Mouse (Mus musculus) neural tube, embryonic 11.5 days (tissue): Measurements from ENCODE around the gene Slc24a3. TPM values are rescaled to one million over a fixed set of nuclear protein-coding genes. Genes with fewer than 3 reads are reported as not detected.

Experiments used
- ATAC-seq: fragments of 200-750 bp; cut with Nextera tagmentation; 2 replicates; pipeline ENCODE4 v1.8.0; 2017; ENCODE audit warnings: moderate number of reproducible peaks, mild to moderate bottlenecking, moderate TSS enrichment, moderate library complexity; ENCODE audit not compliant: insufficient read depth, low FRiP score, low TSS enrichment
- DNase-seq: peaks from one replicate; pipeline ENCODE4 v3.0.0-alpha.2; 2015; ENCODE audit warnings: low spot score
- H3K27ac ChIP-seq: fragments of 300-500 bp; sonication (generic); 2 replicates; pipeline ENCODE4 v1.5.1; 2014; ENCODE audit warnings: low read depth, mild to moderate bottlenecking, low read length
- H3K27me3 ChIP-seq: fragments of 300-500 bp; sonication (generic); 2 replicates; pipeline ENCODE4 v1.6.1; 2014; ENCODE audit warnings: mild to moderate bottlenecking, low read length, mixed read lengths; ENCODE audit not compliant: control insufficient read depth, insufficient read depth
- H3K36me3 ChIP-seq: fragments of 300-500 bp; sonication (generic); 2 replicates; pipeline ENCODE4 v1.6.1; 2014; ENCODE audit warnings: mild to moderate bottlenecking, low read length, moderate library complexity, mixed read lengths; ENCODE audit not compliant: control insufficient read depth, insufficient read depth
- H3K4me1 ChIP-seq: fragments of 300-500 bp; sonication (generic); 2 replicates; pipeline ENCODE4 v1.6.1; 2014; ENCODE audit warnings: low read length, mixed read lengths; ENCODE audit not compliant: control insufficient read depth, insufficient read depth
- H3K4me2 ChIP-seq: fragments of 300-500 bp; sonication (generic); 2 replicates; pipeline ENCODE4 v1.6.1; 2014; ENCODE audit warnings: low read depth, mild to moderate bottlenecking, moderate library complexity
- H3K4me3 ChIP-seq: fragments of 300-500 bp; sonication (generic); 2 replicates; pipeline ENCODE4 v1.5.1; 2014; ENCODE audit warnings: low read depth, low read length
- H3K9ac ChIP-seq: fragments of 300-500 bp; sonication (generic); 2 replicates; pipeline ENCODE4 v1.6.1; 2014; ENCODE audit warnings: mild to moderate bottlenecking, low read length
- H3K9me3 ChIP-seq: fragments of 300-500 bp; sonication (generic); 2 replicates; pipeline ENCODE4 v1.6.1; 2016; ENCODE audit warnings: low read length; ENCODE audit not compliant: control insufficient read depth
- WGBS: fragments of 180-500 bp; shearing (Covaris S2); extraction: QIAGEN DNeasy Blood & Tissue Kit; methylation state at CpG from one replicate; pipeline ENCODE4 v1.1.7; 2014; 5-methylcytosine and 5-hydroxymethylcytosine counted together
- polyA plus RNA-seq: library from polyadenylated mRNA; unstranded; fragments of >200 nt; fragmentation: Nextera tagmentation; extraction: Ambion mirVana; gene quantifications from 2 replicates; pipeline ENCODE4 v1.2.1, GENCODE M21; 2014

The Slc24a3 gene
- polyA plus RNA-seq, 1 experiment from 2014 or later, result 6.2 TPM

DNA sequence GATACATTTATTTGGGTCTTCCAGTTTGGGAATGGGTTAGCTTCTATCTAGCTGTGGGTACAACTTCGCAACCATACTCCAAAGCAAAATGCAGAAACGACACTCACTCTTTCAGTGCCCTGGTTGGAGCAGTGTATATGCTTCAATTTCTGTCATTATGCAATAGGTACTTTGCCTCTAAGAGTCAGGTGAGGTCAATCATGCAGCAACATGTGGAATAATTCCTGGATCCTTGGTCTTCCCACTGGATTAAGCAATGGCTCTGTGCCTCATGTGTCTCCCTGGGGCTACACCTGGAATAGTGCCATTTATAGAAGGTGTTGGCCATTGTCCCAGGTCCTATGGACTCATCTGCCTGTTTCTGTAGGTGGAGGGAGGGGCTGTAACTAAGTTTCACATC, 49.9 kb downstream of the Slc24a3 start:
- ATAC-seq (no peak), DNase-seq (no peak)
- H3K4me2 ChIP-seq, result no peak overlapping the region
- WGBS, result 93% methylated on average over 2 of the region's 2 CpGs
- no peak overlapping the region for H3K4me3 ChIP-seq
- H3K36me3 ChIP-seq, result no peaks in the 10 kb centered on the region
- no peak overlapping the region for H3K9ac ChIP-seq
- no peaks in the 10 kb centered on the region for H3K9me3 ChIP-seq
- no peaks in the 10 kb centered on the region for H3K27me3 ChIP-seq
- no peak overlapping the region for H3K27ac ChIP-seq
- H3K4me1 ChIP-seq, result no peaks in the 10 kb centered on the region

DNA sequence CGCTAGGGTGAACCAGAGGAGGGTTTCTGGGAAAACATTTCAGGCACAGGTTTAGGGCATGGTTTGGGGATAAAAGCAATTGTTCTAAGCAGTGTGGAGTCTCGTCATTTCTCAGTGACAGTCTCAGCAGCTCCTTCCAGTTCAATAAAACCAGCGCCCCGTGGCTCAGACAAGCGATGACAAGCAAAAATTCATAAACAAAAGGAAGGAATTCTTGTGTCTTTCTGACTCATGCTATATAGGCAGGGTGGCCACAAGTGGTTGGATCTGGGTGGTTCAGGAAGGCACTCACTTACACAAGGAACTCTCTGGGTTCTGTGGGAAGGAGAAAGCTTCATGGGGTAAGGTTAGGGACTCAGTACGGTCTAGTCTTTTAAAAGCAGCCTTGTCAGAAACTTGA, 51.7 kb downstream of the Slc24a3 start:
- no peak overlapping the region for H3K27ac ChIP-seq
- H3K4me1 ChIP-seq, result no peaks in the 10 kb centered on the region
- WGBS, result 86% methylated on average over 6 of the region's 6 CpGs
- H3K9me3 ChIP-seq, result no peaks in the 10 kb centered on the region
- DNase-seq (no peak), ATAC-seq (no peak)
- H3K27me3 ChIP-seq, result no peaks in the 10 kb centered on the region
- no peak overlapping the region for H3K4me3 ChIP-seq
- H3K4me2 ChIP-seq, result no peak overlapping the region
- H3K9ac ChIP-seq, result no peak overlapping the region
- no peaks in the 10 kb centered on the region for H3K36me3 ChIP-seq

GRCm38 (mm10) chr2:145223646-145224045, 56.1 kb downstream of the Slc24a3 start:
- Histone ChIP-seq H3K27ac (no peak overlapping the region), H3K36me3 (no peaks in the 10 kb centered on the region), H3K9me3 (no peaks in the 10 kb centered on the region), H3K4me3 (no peak overlapping the region), H3K9ac (no peak overlapping the region), H3K4me1 (0 out of 2 replicates have a peak, but pooled peaks cover 2% of the 10 kb centered on the region), H3K4me2 (no peak overlapping the region), H3K27me3 (no peaks in the 10 kb centered on the region)
- WGBS, result 84% methylated on average over 4 of the region's 4 CpGs
- DNase-seq (no peak), ATAC-seq (no peak)

DNA sequence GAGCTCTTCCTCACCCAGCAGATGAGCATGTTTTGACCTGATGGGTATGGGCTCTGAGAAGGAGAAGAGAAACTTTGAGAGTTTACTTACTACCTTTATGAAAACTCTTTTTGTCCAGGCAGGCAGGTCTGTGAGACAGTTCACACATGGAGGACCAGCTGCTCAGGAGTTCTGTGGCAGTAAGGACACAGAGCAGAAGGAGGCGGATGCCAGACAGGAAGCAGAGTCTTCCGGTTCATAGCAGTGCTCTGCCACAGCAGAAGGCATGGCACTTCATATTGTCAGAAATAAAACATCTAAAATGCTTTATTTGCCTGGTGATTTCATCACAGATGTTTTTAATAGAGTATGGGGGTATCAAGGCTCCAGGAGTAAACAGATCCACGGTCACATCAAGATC, 58.1 kb downstream of the Slc24a3 start:
- no peak overlapping the region for H3K4me3 ChIP-seq
- ATAC-seq, result no peak
- H3K36me3 ChIP-seq, result no peaks in the 10 kb centered on the region
- WGBS, result 74% methylated on average over 3 of the region's 3 CpGs
- no peaks in the 10 kb centered on the region for H3K9me3 ChIP-seq
- H3K27ac ChIP-seq, result no peak overlapping the region
- H3K27me3 ChIP-seq, result no peaks in the 10 kb centered on the region
- H3K4me1 ChIP-seq, result 0 out of 2 replicates have a peak, but pooled peaks cover 2% of the 10 kb centered on the region
- DNase-seq, result no peak
- H3K4me2 ChIP-seq, result no peak overlapping the region
- H3K9ac ChIP-seq, result no peak overlapping the region

DNA sequence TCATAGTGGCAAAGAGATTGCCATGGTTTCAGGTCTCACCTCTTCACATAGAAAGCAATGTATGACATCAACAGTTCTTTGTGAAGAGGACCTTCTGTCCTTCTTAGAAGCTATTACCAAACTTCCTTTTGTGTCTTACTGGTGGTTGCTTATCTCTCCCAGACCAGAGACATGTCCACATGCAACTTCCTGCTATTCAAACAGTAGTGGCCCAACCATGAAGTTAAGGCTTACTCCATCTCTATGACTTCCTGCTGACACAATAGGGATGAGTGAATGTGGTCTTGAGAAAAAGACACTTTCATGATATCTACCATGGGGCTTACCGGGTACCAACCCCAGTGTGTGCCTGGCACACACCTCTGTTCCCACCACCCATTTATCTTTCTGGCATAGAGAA, 58.5 kb downstream of the Slc24a3 start:
- Histone ChIP-seq H3K36me3 (no peaks in the 10 kb centered on the region), H3K9me3 (no peaks in the 10 kb centered on the region), H3K27me3 (no peaks in the 10 kb centered on the region), H3K4me2 (no peak overlapping the region), H3K4me1 (0 out of 2 replicates have a peak, but pooled peaks cover 2% of the 10 kb centered on the region), H3K27ac (no peak overlapping the region), H3K9ac (no peak overlapping the region), H3K4me3 (no peak overlapping the region)
- WGBS, result 90% methylated on average over 1 of the region's 1 CpGs
- DNase-seq (no peak), ATAC-seq (no peak)

DNA sequence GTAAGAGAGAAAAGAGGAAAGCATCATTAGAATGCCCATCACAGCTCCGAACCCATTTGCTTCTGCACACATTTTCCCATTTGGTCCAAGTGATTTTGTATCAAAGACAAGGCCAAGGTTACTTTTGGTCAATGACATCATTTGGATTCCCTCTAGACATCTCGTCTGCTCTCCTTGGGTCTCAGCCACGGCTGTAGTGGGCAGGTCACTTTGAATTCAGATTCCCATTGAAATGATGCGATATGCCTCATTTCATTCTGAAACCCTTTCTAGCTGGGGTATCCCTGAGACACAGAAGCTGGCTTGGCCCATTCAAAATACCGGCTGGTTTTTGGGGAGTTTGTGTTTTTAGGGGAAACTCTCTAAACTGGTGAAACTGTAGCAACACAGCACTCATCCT, 59.8 kb downstream of the Slc24a3 start:
- Histone ChIP-seq H3K27me3 (no peaks in the 10 kb centered on the region), H3K4me3 (no peak overlapping the region), H3K27ac (no peak overlapping the region), H3K9ac (no peak overlapping the region), H3K4me1 (0 out of 2 replicates have a peak, but pooled peaks cover 2% of the 10 kb centered on the region), H3K9me3 (no peaks in the 10 kb centered on the region), H3K36me3 (no peaks in the 10 kb centered on the region), H3K4me2 (no peak overlapping the region)
- DNase-seq, result no peak
- no peak for ATAC-seq
- WGBS, result 94% methylated on average over 5 of the region's 5 CpGs

DNA sequence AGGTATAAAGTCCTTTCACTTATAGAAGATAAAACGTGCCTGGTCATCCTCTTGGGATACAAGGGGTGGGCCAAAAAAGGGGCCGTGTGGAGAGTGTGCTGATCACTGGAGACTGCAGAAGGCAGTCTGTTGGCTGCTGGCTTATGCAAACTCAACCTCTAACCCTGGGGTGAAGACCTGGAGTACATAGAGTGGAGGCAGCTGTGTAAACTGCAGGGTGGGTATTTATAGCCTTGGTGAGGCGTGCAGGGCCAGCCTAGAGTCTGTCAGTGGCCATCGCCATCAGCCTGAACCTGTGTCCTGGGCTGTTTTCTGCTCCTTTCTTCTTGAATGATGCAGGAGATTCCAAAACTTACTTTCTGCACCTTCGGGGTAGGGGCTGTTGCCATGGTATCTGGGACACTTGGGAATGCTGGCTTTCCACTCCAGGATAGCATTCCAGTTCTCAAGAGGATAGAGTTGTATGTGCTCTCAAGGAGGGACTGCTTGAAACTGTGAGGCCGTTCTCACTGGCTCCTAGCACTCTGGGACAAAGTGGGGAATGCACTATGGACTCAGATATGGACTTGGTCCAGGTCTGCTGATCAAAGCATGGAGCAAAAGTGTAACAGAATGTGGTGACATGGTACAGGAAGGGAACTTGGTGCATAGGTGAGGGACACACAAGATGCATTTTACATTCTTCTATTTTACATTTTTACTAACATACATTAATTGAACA, 65.4 kb downstream of the Slc24a3 start:
- 53% methylated on average over 6 of the region's 6 CpGs for WGBS
- H3K36me3 ChIP-seq, result no peaks in the 10 kb centered on the region
- no peaks in the 10 kb centered on the region for H3K27me3 ChIP-seq
- no peak overlapping the region for H3K4me3 ChIP-seq
- no peak overlapping the region for H3K9ac ChIP-seq
- no peak for ATAC-seq
- H3K27ac ChIP-seq, result no peak overlapping the region
- DNase-seq, result peak; percentile 13
- no peaks in the 10 kb centered on the region for H3K4me1 ChIP-seq
- no peak overlapping the region for H3K4me2 ChIP-seq
- no peaks in the 10 kb centered on the region for H3K9me3 ChIP-seq

GRCm38 (mm10) chr2:145233547-145234398, 66.2 kb downstream of the Slc24a3 start:
- H3K9me3 ChIP-seq, result no peaks in the 10 kb centered on the region
- no peak for DNase-seq

GRCm38 (mm10) chr2:145246384-145246783, 78.8 kb downstream of the Slc24a3 start:
- H3K4me2 ChIP-seq, result no peak overlapping the region
- no peaks in the 10 kb centered on the region for H3K36me3 ChIP-seq
- DNase-seq (no peak), ATAC-seq (no peak)
- no peak overlapping the region for H3K4me3 ChIP-seq
- no peaks in the 10 kb centered on the region for H3K9me3 ChIP-seq
- H3K27me3 ChIP-seq, result no peaks in the 10 kb centered on the region
- no peak overlapping the region for H3K9ac ChIP-seq
- no peaks in the 10 kb centered on the region for H3K4me1 ChIP-seq
- 93% methylated on average over 4 of the region's 4 CpGs for WGBS
- no peak overlapping the region for H3K27ac ChIP-seq

More at GRCm38 (mm10) chr2:145233547-145234398, 66.2 kb downstream of the Slc24a3 start:
- Histone ChIP-seq H3K27ac (no peak overlapping the region), H3K27me3 (no peaks in the 10 kb centered on the region), H3K4me2 (no peak overlapping the region), H3K36me3 (no peaks in the 10 kb centered on the region), H3K4me3 (no peak overlapping the region), H3K4me1 (no peaks in the 10 kb centered on the region), H3K9ac (no peak overlapping the region)
- ATAC-seq, result no peak
- 78% methylated on average over 7 of the region's 7 CpGs for WGBS
